Mouse (Mus musculus) ES-E14 (cell line): ENCODE measurements around the gene Evpl. TPM values are rescaled to one million over a fixed set of nuclear protein-coding genes. Genes with fewer than 3 reads are reported as not detected.

Experiments
- DNase-seq: peaks from one replicate; pipeline ENCODE4 v3.0.0-alpha.2; 2013; ENCODE audit warnings: low read depth, low spot score
- H3K27ac ChIP-seq: 2 replicates; pipeline ENCODE4 v1.5.1; 2012; ENCODE audit warnings: low read depth, mild to moderate bottlenecking, low read length, moderate library complexity, mixed read lengths; ENCODE audit not compliant: poor library complexity, insufficient read depth, severe bottlenecking
- H3K36me3 ChIP-seq: 2 replicates; pipeline ENCODE4 v1.6.1; 2012; ENCODE audit warnings: mild to moderate bottlenecking, low read length, moderate library complexity, mixed read lengths; ENCODE audit not compliant: control insufficient read depth, poor library complexity, insufficient read depth, severe bottlenecking
- H3K4me1 ChIP-seq, 2 experiments: fragments of 150-350 bp in 1 of 2; sonication (generic) in 1 of 2; 2 replicates each; pipeline ENCODE4 v1.6.1; 2012; ENCODE audit warnings: low read length in 2 of 2, mild to moderate bottlenecking in 1 of 2, mixed read lengths in 1 of 2; ENCODE audit not compliant: control insufficient read depth in 2 of 2, insufficient read depth in 2 of 2, poor library complexity in 1 of 2
- H3K4me3 ChIP-seq, 2 experiments: fragments of 150-350 bp in 1 of 2; sonication (generic) in 1 of 2; 2 replicates each; pipeline ENCODE4 v1.5.1; 2012; ENCODE audit warnings: low read length in 2 of 2, low read depth in 1 of 2, mild to moderate bottlenecking in 1 of 2, mixed read lengths in 1 of 2; ENCODE audit not compliant: insufficient read depth in 1 of 2, poor library complexity in 1 of 2, severe bottlenecking in 1 of 2
- H3K9ac ChIP-seq: 2 replicates; pipeline ENCODE4 v1.6.1; 2012; ENCODE audit warnings: low read depth, mild to moderate bottlenecking, low read length, mixed read lengths; ENCODE audit not compliant: poor library complexity, insufficient read depth, severe bottlenecking
- H3K9me3 ChIP-seq: fragments of 150-350 bp; sonication (generic); 2 replicates; pipeline ENCODE4 v1.6.1; 2012; ENCODE audit warnings: low read depth, mild to moderate bottlenecking, low read length; ENCODE audit not compliant: control insufficient read depth, insufficient read depth
- CHD2 ChIP-seq: IDR thresholded peaks from 2 replicates; pipeline ENCODE4 v1.6.1; 2014; ENCODE audit warnings: mild to moderate bottlenecking, low read depth, low read length, inconsistent platforms
- HCFC1 ChIP-seq: IDR thresholded peaks from 2 replicates; pipeline ENCODE4 v1.6.1; 2012; ENCODE audit warnings: low read length, inconsistent platforms, borderline replicate concordance; ENCODE audit not compliant: insufficient read depth
- MAFK ChIP-seq: IDR thresholded peaks from 2 replicates; pipeline ENCODE4 v1.6.1; 2014; ENCODE audit warnings: mild to moderate bottlenecking, low read depth, low read length, inconsistent platforms; ENCODE audit not compliant: insufficient read depth
- ZC3H11A ChIP-seq: IDR thresholded peaks from 2 replicates; pipeline ENCODE4 v1.6.1; 2012; ENCODE audit warnings: low read depth, mild to moderate bottlenecking, inconsistent platforms, low read length, borderline replicate concordance
- ZNF384 ChIP-seq: IDR thresholded peaks from 2 replicates; pipeline ENCODE4 v1.6.1; 2012; ENCODE audit warnings: low read depth, low read length, inconsistent platforms
- in situ Hi-C, 2 experiments: fragments of 600-800 bp; cut with MboI; formaldehyde crosslinking; loops; one replicate each; pipeline ENCODE4 v1.15.1; 2025; ENCODE audit warnings: low sequenced_read_pairs in 2 of 2, inconsistent platforms in 1 of 2; ENCODE audit not compliant: unreplicated experiment in 2 of 2
- total RNA-seq: library from RNA; depleted of rRNA; stranded (reverse); fragments of 300-350 nt; gene quantifications from 2 replicates; pipeline ENCODE4 v1.2.3, GENCODE M21; 2012

The Evpl gene
- total RNA-seq, 1 experiment = 2.9 TPM

DNA sequence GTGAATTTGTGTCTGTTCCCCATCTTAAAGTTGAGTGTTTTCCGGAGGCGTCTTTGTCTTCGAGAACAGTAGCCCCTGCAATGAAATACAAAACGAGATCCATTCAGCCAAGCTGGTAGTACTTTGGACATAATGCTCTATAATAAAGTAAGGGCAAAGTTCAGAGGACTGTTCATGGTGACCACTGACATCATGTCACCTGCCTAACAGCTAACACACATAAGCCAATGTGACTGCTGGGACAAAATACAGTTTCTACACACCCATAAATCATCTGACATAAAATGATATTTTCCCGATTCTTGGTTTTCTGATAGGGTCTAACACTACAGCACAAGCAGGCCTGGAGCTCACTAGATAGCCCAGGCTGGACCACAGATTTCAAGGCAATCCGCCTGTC is 30.4 kb upstream of the Evpl start:
- in situ Hi-C loops = no loop called here
- Histone ChIP-seq H3K27ac (no peak overlapping the region), H3K9ac (no peak overlapping the region), H3K36me3 (peaks cover 43% of the 10 kb centered on the region), H3K4me1 (peaks cover 0 to 2% of the 10 kb centered on the region in 2 experiments; a peak in 1 of 4 replicates), H3K9me3 (no peaks in the 10 kb centered on the region), H3K4me3 (no peak overlapping the region)
- DNase-seq = no peak
- no peak for TF ChIP-seq ZNF384
- TF ChIP-seq HCFC1 = no peak
- TF ChIP-seq MAFK = no peak
- TF ChIP-seq CHD2 = no peak
- no peak for TF ChIP-seq ZC3H11A

DNA sequence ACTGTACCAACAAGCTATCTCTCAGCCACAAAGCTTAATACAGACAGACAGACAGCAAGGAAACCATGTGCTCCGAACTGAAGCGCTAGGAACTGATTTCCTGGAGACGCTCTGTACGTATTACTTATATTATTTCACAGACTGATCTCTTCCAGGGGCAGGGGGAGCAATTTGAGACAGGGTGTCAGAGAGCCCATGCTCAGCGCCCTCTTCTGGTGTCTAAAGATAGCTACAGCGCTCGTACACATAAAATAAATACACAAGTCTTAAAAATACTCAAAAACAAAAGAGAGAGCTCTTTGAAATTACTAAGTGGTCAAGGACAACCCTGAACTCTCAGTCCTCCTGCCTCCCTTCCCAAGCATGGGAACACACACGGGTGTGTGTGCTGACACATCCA is 29.8 kb upstream of the Evpl start:
- Histone ChIP-seq H3K9me3 (no peaks in the 10 kb centered on the region), H3K9ac (no peak overlapping the region), H3K27ac (no peak overlapping the region), H3K4me1 (no peaks in the 10 kb centered on the region), H3K36me3 (peaks cover 49% of the 10 kb centered on the region), H3K4me3 (no peak overlapping the region)
- no peak for TF ChIP-seq ZC3H11A
- TF ChIP-seq ZNF384 = no peak
- TF ChIP-seq CHD2 = no peak
- no peak for TF ChIP-seq HCFC1
- TF ChIP-seq MAFK = no peak
- in situ Hi-C loops = no loop called here
- peak; percentile 17 for DNase-seq

DNA sequence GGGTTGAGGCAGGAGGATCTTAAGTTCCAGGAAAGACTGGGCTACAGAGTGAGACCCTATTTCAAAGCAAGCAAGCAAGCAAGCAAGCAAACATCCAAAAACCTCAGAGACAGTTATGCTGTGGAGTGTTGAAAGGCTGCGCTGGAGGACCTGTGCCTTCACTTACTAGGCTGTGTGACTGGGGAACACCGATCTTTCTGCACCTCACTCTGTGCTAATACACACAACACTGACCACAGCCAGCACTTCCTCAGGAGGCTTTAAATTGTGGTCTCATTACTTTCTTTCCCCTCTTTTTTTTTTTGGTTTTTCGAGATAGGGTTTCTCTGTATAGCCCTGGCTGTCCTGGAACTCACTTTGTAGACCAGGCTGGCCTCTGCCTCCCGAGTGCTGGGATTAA is 28.0 kb upstream of the Evpl start:
- no peak overlapping the region for H3K9ac ChIP-seq
- no peaks in the 10 kb centered on the region for H3K4me1 ChIP-seq
- TF ChIP-seq ZC3H11A = no peak
- no peak for TF ChIP-seq MAFK
- no peak for TF ChIP-seq CHD2
- no peak for TF ChIP-seq HCFC1
- no peak for TF ChIP-seq ZNF384
- in situ Hi-C loops = no loop called here
- peaks cover 58% of the 10 kb centered on the region for H3K36me3 ChIP-seq
- no peaks in the 10 kb centered on the region for H3K9me3 ChIP-seq
- H3K4me3 ChIP-seq = no peak overlapping the region
- DNase-seq = no peak
- no peak overlapping the region for H3K27ac ChIP-seq

DNA sequence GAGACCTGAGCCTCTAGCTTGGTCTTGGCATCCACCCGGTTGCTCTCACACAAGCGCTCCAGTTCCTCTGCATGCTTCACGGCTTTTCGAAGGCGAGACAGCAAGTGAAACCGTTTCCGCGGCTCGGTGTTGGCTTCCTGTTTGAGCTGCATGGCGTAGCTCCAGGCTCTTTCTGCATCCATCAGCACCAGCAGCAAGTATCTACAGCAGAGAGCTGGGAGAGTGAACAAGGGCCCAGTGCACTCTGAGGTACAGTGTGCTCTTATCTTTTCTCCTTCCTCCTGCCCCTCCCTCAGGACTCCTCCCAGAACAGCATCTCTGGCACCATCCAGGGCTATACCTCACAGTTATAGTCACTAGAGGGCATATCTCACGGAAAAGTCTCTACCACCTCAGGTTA is 27.5 kb upstream of the Evpl start:
- DNase-seq = no peak
- in situ Hi-C loops = no loop called here
- TF ChIP-seq CHD2 (no peak), HCFC1 (no peak), ZC3H11A (no peak), ZNF384 (no peak), MAFK (no peak)
- Histone ChIP-seq H3K9me3 (no peaks in the 10 kb centered on the region), H3K36me3 (peaks cover 63% of the 10 kb centered on the region), H3K4me1 (no peaks in the 10 kb centered on the region), H3K9ac (no peak overlapping the region), H3K4me3 (no peak overlapping the region), H3K27ac (no peak overlapping the region)

- H3K9ac ChIP-seq = no peak overlapping the region
- peaks cover 68% of the 10 kb centered on the region for H3K36me3 ChIP-seq
- no peaks in the 10 kb centered on the region for H3K9me3 ChIP-seq
- no peak overlapping the region for H3K27ac ChIP-seq
- no peaks in the 10 kb centered on the region for H3K4me1 ChIP-seq
- no peak for DNase-seq
- TF ChIP-seq CHD2 = no peak
- in situ Hi-C loops = no loop called here
- H3K4me3 ChIP-seq = no peak overlapping the region
These were observed 22.4 kb upstream of the Evpl start for GRCm38 (mm10) chr11:116260259-116260658.
